Mouse (Mus musculus) neural tube, embryonic 13.5 days (tissue): ENCODE results near the gene Mocs2. TPM values are rescaled to one million over a fixed set of nuclear protein-coding genes. Genes with fewer than 3 reads are reported as not detected.

ENCODE experiments used
- ATAC-seq: fragments of 200-750 bp; cut with Nextera tagmentation; 2 replicates; pipeline ENCODE4 v1.8.0; 2017; ENCODE audit warnings: low read depth, mild to moderate bottlenecking, moderate TSS enrichment, moderate library complexity
- H3K27ac ChIP-seq: fragments of 300-500 bp; sonication (generic); replicated peaks from 2 replicates; pipeline ENCODE4 v1.5.1; 2015; ENCODE audit warnings: moderate library complexity, mild to moderate bottlenecking, inconsistent platforms
- H3K27me3 ChIP-seq: fragments of 300-500 bp; sonication (generic); 2 replicates; pipeline ENCODE4 v1.6.1; 2015; ENCODE audit warnings: mild to moderate bottlenecking, inconsistent platforms
- H3K36me3 ChIP-seq: fragments of 300-500 bp; sonication (generic); 2 replicates; pipeline ENCODE4 v1.6.1; 2015; ENCODE audit warnings: mild to moderate bottlenecking, inconsistent platforms
- H3K4me1 ChIP-seq: fragments of 300-500 bp; sonication (generic); replicated peaks from 2 replicates; pipeline ENCODE4 v1.6.1; 2015; ENCODE audit warnings: inconsistent platforms
- H3K4me2 ChIP-seq: fragments of 300-500 bp; sonication (generic); 2 replicates; pipeline ENCODE4 v1.6.1; 2015; ENCODE audit warnings: inconsistent platforms, mild to moderate bottlenecking, moderate library complexity
- H3K4me3 ChIP-seq: fragments of 300-500 bp; sonication (generic); 2 replicates; pipeline ENCODE4 v1.5.1; 2015; ENCODE audit warnings: mild to moderate bottlenecking, inconsistent platforms
- H3K9ac ChIP-seq: fragments of 300-500 bp; sonication (generic); 2 replicates; pipeline ENCODE4 v1.6.1; 2015; ENCODE audit warnings: moderate library complexity, mild to moderate bottlenecking, inconsistent platforms
- H3K9me3 ChIP-seq: fragments of 300-500 bp; sonication (generic); 2 replicates; pipeline ENCODE4 v1.6.1; 2016; ENCODE audit warnings: inconsistent platforms
- WGBS: fragments of 180-500 bp; shearing (Covaris S2); methylation state at CpG from one replicate; pipeline ENCODE4 v1.1.7; 2015; 5-methylcytosine and 5-hydroxymethylcytosine counted together
- polyA plus RNA-seq: library from polyadenylated mRNA; unstranded; fragments of >200 nt; fragmentation: Nextera tagmentation; extraction: Ambion mirVana; gene quantifications from 2 replicates; pipeline ENCODE4 v1.2.1, GENCODE M21; 2015

Gene Mocs2
- polyA plus RNA-seq: 131 TPM in 2 replicates

- ATAC-seq: peak; percentile 99
- peaks cover 11% of the 10 kb centered on the region; the same call in 1 of the 2 replicates for H3K36me3 ChIP-seq
- WGBS: under 1% methylated on average over 39 of the region's 39 CpGs
- H3K9ac ChIP-seq: peak within 1 kb of the TSS; percentile 73
- H3K4me3 ChIP-seq: peak within 1 kb of the TSS; percentile 62
- peaks cover 15% of the 10 kb centered on the region for H3K4me1 ChIP-seq
- H3K4me2 ChIP-seq: peak within 1 kb of the TSS; percentile 91
- no peak within 1 kb of the TSS for H3K27ac ChIP-seq
- no peaks in the 10 kb centered on the region for H3K9me3 ChIP-seq
- no peaks in the 10 kb centered on the region for H3K27me3 ChIP-seq
These were observed at the start of gene Mocs2 for GRCm38 (mm10) chr13:114817751-114818360. Mocs2 (plus strand) TSS chr13:114818236.

GRCm38 (mm10) chr13:114791511-114791910, 26.5 kb upstream of the Mocs2 start:
- no peak for ATAC-seq
- Histone ChIP-seq H3K9me3 (no peaks in the 10 kb centered on the region), H3K27ac (no peak overlapping the region), H3K9ac (no peak overlapping the region), H3K36me3 (no peaks in the 10 kb centered on the region), H3K4me2 (no peak overlapping the region), H3K27me3 (no peaks in the 10 kb centered on the region), H3K4me3 (no peak overlapping the region), H3K4me1 (no peaks in the 10 kb centered on the region)
- 93% methylated on average over 1 of the region's 1 CpGs for WGBS

- WGBS: 48% methylated on average over 6 of the region's 6 CpGs
- Histone ChIP-seq H3K36me3 (no peaks in the 10 kb centered on the region), H3K4me2 (no peak overlapping the region), H3K4me1 (no peaks in the 10 kb centered on the region), H3K27ac (no peak overlapping the region), H3K4me3 (no peak overlapping the region), H3K27me3 (no peaks in the 10 kb centered on the region), H3K9ac (no peak overlapping the region), H3K9me3 (no peaks in the 10 kb centered on the region)
- ATAC-seq: no peak
These were observed 24.6 kb upstream of the Mocs2 start for GRCm38 (mm10) chr13:114793250-114794030.

GRCm38 (mm10) chr13:114801857-114802256, 16.2 kb upstream of the Mocs2 start:
- H3K36me3 ChIP-seq: no peaks in the 10 kb centered on the region
- H3K27ac ChIP-seq: no peak overlapping the region
- 79% methylated on average over 3 of the region's 3 CpGs for WGBS
- H3K27me3 ChIP-seq: no peaks in the 10 kb centered on the region
- no peak overlapping the region for H3K4me3 ChIP-seq
- no peak overlapping the region for H3K9ac ChIP-seq
- no peaks in the 10 kb centered on the region for H3K9me3 ChIP-seq
- no peak overlapping the region for H3K4me2 ChIP-seq
- ATAC-seq: no peak
- H3K4me1 ChIP-seq: no peaks in the 10 kb centered on the region

GRCm38 (mm10) chr13:114802971-114803370, 15.1 kb upstream of the Mocs2 start:
- Histone ChIP-seq H3K4me3 (no peak overlapping the region), H3K27me3 (no peaks in the 10 kb centered on the region), H3K4me2 (no peak overlapping the region), H3K36me3 (no peaks in the 10 kb centered on the region), H3K27ac (no peak overlapping the region), H3K9ac (no peak overlapping the region), H3K4me1 (no peaks in the 10 kb centered on the region), H3K9me3 (no peaks in the 10 kb centered on the region)
- WGBS: 82% methylated on average over 2 of the region's 2 CpGs
- ATAC-seq: no peak

GRCm38 (mm10) chr13:114809624-114810210, 8.3 kb upstream of the Mocs2 start:
- Histone ChIP-seq H3K27me3 (no peaks in the 10 kb centered on the region), H3K4me2 (no peak overlapping the region), H3K36me3 (no peaks in the 10 kb centered on the region), H3K9me3 (no peaks in the 10 kb centered on the region), H3K9ac (no peak overlapping the region), H3K27ac (no peak overlapping the region), H3K4me1 (no peaks in the 10 kb centered on the region), H3K4me3 (no peak overlapping the region)
- WGBS: 85% methylated on average over 5 of the region's 5 CpGs
- no peak for ATAC-seq

GRCm38 (mm10) chr13:114818513-114818912, 477 bp downstream of the Mocs2 start:
- Histone ChIP-seq H3K4me1 (peaks cover 15% of the 10 kb centered on the region), H3K36me3 (peaks cover 18% of the 10 kb centered on the region; the same call in 1 of the 2 replicates), H3K9me3 (no peaks in the 10 kb centered on the region), H3K9ac (peak overlapping the region; percentile 73), H3K27ac (no peak overlapping the region), H3K4me2 (peak overlapping the region; percentile 91), H3K4me3 (peak overlapping the region; percentile 62), H3K27me3 (no peaks in the 10 kb centered on the region)
- 28% methylated on average over 9 of the region's 9 CpGs for WGBS
- peak; percentile 83 for ATAC-seq

- Histone ChIP-seq H3K4me3 (no peak overlapping the region), H3K27me3 (no peaks in the 10 kb centered on the region), H3K36me3 (peaks cover 43% of the 10 kb centered on the region), H3K4me1 (peaks cover 9% of the 10 kb centered on the region), H3K27ac (no peak overlapping the region), H3K9me3 (no peaks in the 10 kb centered on the region), H3K9ac (no peak overlapping the region), H3K4me2 (no peak overlapping the region)
- 100% methylated on average over 2 of the region's 2 CpGs for WGBS
- ATAC-seq: no peak
These were observed 4.8 kb downstream of the Mocs2 start for GRCm38 (mm10) chr13:114822871-114823270.

GRCm38 (mm10) chr13:114825377-114825855, 7.4 kb downstream of the Mocs2 start:
- Histone ChIP-seq H3K4me2 (no peak overlapping the region), H3K4me1 (no peaks in the 10 kb centered on the region), H3K27me3 (no peaks in the 10 kb centered on the region), H3K4me3 (no peak overlapping the region), H3K9ac (no peak overlapping the region), H3K36me3 (peaks cover 51% of the 10 kb centered on the region), H3K9me3 (no peaks in the 10 kb centered on the region), H3K27ac (no peak overlapping the region)
- ATAC-seq: no peak
- 94% methylated on average over 6 of the region's 6 CpGs for WGBS

GRCm38 (mm10) chr13:114831367-114831833, 13.4 kb downstream of the Mocs2 start:
- no peaks in the 10 kb centered on the region for H3K9me3 ChIP-seq
- H3K27me3 ChIP-seq: no peaks in the 10 kb centered on the region
- no peak overlapping the region for H3K4me2 ChIP-seq
- no peak overlapping the region for H3K9ac ChIP-seq
- 87% methylated on average over 4 of the region's 4 CpGs for WGBS
- no peaks in the 10 kb centered on the region for H3K4me1 ChIP-seq
- ATAC-seq: peak; percentile 47; the same call in 1 of the 2 replicates
- H3K36me3 ChIP-seq: peaks cover 35% of the 10 kb centered on the region
- H3K27ac ChIP-seq: no peak overlapping the region
- H3K4me3 ChIP-seq: no peak overlapping the region

- Histone ChIP-seq H3K4me1 (peaks cover 7% of the 10 kb centered on the region; the same call in 1 of the 2 replicates), H3K27me3 (no peaks in the 10 kb centered on the region), H3K4me2 (no peak overlapping the region), H3K4me3 (no peak overlapping the region), H3K27ac (no peak overlapping the region), H3K9me3 (no peaks in the 10 kb centered on the region), H3K9ac (no peak overlapping the region), H3K36me3 (peaks cover 23% of the 10 kb centered on the region)
- 69% methylated on average over 5 of the region's 5 CpGs for WGBS
- ATAC-seq: no peak
These were observed 14.7 kb downstream of the Mocs2 start for GRCm38 (mm10) chr13:114832761-114833160.

- ATAC-seq: no peak
These were observed 15.3 kb downstream of the Mocs2 start for GRCm38 (mm10) chr13:114833351-114833750.

More at GRCm38 (mm10) chr13:114833351-114833750, 15.3 kb downstream of the Mocs2 start:
- H3K27ac ChIP-seq: no peak overlapping the region
- WGBS: 89% methylated on average over 4 of the region's 4 CpGs
- H3K4me3 ChIP-seq: no peak overlapping the region
- H3K9me3 ChIP-seq: no peaks in the 10 kb centered on the region
- H3K4me2 ChIP-seq: no peak overlapping the region
- peaks cover 12% of the 10 kb centered on the region for H3K4me1 ChIP-seq
- H3K36me3 ChIP-seq: peaks cover 17% of the 10 kb centered on the region
- no peaks in the 10 kb centered on the region for H3K27me3 ChIP-seq
- no peak overlapping the region for H3K9ac ChIP-seq
